Mouse (Mus musculus) G1E (cell line): ENCODE data around the gene Tbc1d17. TPM values are rescaled to one million over a fixed set of nuclear protein-coding genes. Genes with fewer than 3 reads are reported as not detected.
"Not testable (repeated sequence)": the region's sequence is repeated elsewhere in the genome, so short reads cannot be mapped to it uniquely, and the experiment has no call there.

Source experiments
- ATAC-seq: 2 replicates; pipeline ENCODE4 v1.8.0; 2016; ENCODE audit warnings: mild to moderate bottlenecking; ENCODE audit not compliant: insufficient number of reproducible peaks, poor library complexity, low FRiP score, severe bottlenecking; ENCODE audit errors: extremely low read depth
- DNase-seq: peaks from one replicate; pipeline ENCODE4 v3.0.0; 2012; ENCODE audit warnings: low spot score
- H3K27me3 ChIP-seq: 2 replicates; pipeline ENCODE4 v1.6.1; 2012; ENCODE audit warnings: mild to moderate bottlenecking, low read length, inconsistent platforms; ENCODE audit not compliant: insufficient read depth
- H3K36me3 ChIP-seq: replicated peaks from 2 replicates; pipeline ENCODE3; 2012; ENCODE audit warnings: mild to moderate bottlenecking, inconsistent platforms
- H3K4me1 ChIP-seq: 2 replicates; pipeline ENCODE4 v1.6.1; 2012; ENCODE audit warnings: low read depth, low read length, inconsistent platforms, mixed read lengths; ENCODE audit not compliant: insufficient read depth
- H3K4me3 ChIP-seq: 2 replicates; pipeline ENCODE4 v1.5.1; 2012; ENCODE audit warnings: low read depth, mild to moderate bottlenecking, inconsistent platforms, low read length, moderate library complexity, mixed read lengths
- H3K9me3 ChIP-seq: replicated peaks from 2 replicates; pipeline ENCODE4 v1.6.1; 2012; ENCODE audit warnings: inconsistent platforms
- CTCF ChIP-seq: IDR thresholded peaks from 2 replicates; pipeline ENCODE4 v1.5.1; 2012; ENCODE audit warnings: low read depth, low read length, inconsistent platforms, mixed read lengths
- GATA1 ChIP-seq: IDR thresholded peaks from 2 replicates; pipeline ENCODE4 v1.6.1; 2012; ENCODE audit warnings: borderline replicate concordance, low read length, inconsistent platforms, mixed read lengths
- GATA2 ChIP-seq: IDR thresholded peaks from 2 replicates; pipeline ENCODE4 v1.6.1; 2012; ENCODE audit warnings: low read depth, low read length, inconsistent platforms, borderline replicate concordance
- POLR2AphosphoS5 ChIP-seq: IDR thresholded peaks from 2 replicates; pipeline ENCODE4 v1.6.1; 2012; ENCODE audit warnings: low read depth, low read length, inconsistent platforms; ENCODE audit not compliant: insufficient replicate concordance
- TAL1 ChIP-seq: conservative IDR thresholded peaks from 2 replicates; pipeline ENCODE4 v1.6.1; 2012; ENCODE audit warnings: low read depth, low read length, inconsistent platforms, mixed read lengths
- polyA plus RNA-seq: library from polyadenylated mRNA; stranded (reverse); fragments of >175 nt; gene quantifications from 2 replicates; pipeline ENCODE4 v1.2.3, GENCODE M21; 2012
- total RNA-seq, 2 experiments: library from RNA; stranded (forward) in 1 of 2; stranded (reverse) in 1 of 2; fragments of 200-1000 nt in 1 of 2; fragments of >200 nt in 1 of 2; fragmentation: Nextera tagmentation in 1 of 2; gene quantifications; 2 replicates each; pipeline ENCODE4 v1.2.3; 2014 to 2017

Gene Tbc1d17
- total and polyA plus RNA-seq, 3 experiments: 25.7 to 75.7 (median 32.3) TPM

- H3K36me3 ChIP-seq: peaks cover 90% of the 10 kb centered on the region
- ATAC-seq (no peak), DNase-seq (no peak)
- H3K4me3 ChIP-seq: no peak overlapping the region
- H3K9me3 ChIP-seq: no peaks in the 10 kb centered on the region
- no peaks in the 10 kb centered on the region for H3K27me3 ChIP-seq
- peaks cover 44% of the 10 kb centered on the region for H3K4me1 ChIP-seq
- TF ChIP-seq GATA2 (no peak), GATA1 (no peak), POLR2AphosphoS5 (no peak), CTCF (no peak)
Observed at GRCm38 (mm10) chr7:44886964-44887363, 38.1 kb upstream of the Tbc1d17 start.

DNA sequence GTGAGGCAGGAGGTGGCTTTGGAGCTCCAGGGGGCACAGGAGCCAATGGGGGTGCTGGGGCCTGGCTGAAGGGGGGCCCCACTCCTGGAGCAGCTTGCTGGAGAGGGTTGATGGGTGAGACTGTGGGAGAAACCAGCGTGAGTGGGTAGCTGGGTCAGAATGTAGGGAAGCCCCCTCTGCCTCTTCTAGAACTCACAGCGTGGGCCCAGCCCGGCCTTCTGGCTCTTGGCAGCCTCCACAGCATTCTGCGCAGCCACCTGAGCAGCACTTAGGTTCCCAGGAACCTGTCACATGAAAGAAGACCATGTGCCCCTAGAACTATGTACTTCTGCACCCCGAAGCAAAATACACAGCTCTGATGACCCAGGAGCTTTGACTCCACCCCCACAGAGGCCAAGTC lies 35.8 kb upstream of the Tbc1d17 start:
- H3K27me3 ChIP-seq: no peaks in the 10 kb centered on the region
- TF ChIP-seq CTCF (no peak), GATA2 (no peak), TAL1 (no peak), POLR2AphosphoS5 (no peak), GATA1 (no peak)
- no peak overlapping the region for H3K4me3 ChIP-seq
- peaks cover 26% of the 10 kb centered on the region for H3K4me1 ChIP-seq
- no peak for DNase-seq
- no peak for ATAC-seq
- H3K9me3 ChIP-seq: no peaks in the 10 kb centered on the region
- H3K36me3 ChIP-seq: peaks cover 98% of the 10 kb centered on the region

- H3K36me3 ChIP-seq: peaks cover 98% of the 10 kb centered on the region
- no peaks in the 10 kb centered on the region for H3K9me3 ChIP-seq
- no peak for ATAC-seq
- H3K27me3 ChIP-seq: no peaks in the 10 kb centered on the region
- H3K4me3 ChIP-seq: no peak overlapping the region
- H3K4me1 ChIP-seq: peaks cover 18% of the 10 kb centered on the region
- TF ChIP-seq GATA1: no peak
- TF ChIP-seq GATA2: no peak
- TF ChIP-seq POLR2AphosphoS5: no peak
- TF ChIP-seq TAL1: no peak
- TF ChIP-seq CTCF: no peak
- DNase-seq: no peak
Observed at GRCm38 (mm10) chr7:44883036-44883435, 34.2 kb upstream of the Tbc1d17 start.

DNA sequence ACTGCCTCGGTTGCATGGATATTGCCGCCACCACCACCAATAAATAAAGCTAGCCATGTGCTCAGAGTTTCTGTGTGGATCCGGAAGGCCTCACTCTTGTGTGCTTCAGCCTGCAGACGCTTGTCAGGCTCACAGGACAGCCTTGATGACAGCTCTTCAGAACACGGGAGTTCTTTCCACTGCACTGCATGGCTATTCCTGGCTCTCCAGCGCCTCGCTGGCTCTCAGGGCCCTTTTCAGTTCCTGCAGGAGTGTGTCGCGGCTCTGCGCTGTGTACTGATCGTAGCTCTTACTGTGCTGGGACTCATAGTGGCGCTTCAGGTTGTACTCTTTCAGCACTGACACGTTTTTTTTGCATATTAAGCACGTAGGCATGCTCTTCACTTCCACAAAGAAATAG lies 29.0 kb upstream of the Tbc1d17 start:
- Histone ChIP-seq H3K4me3 (no peak overlapping the region), H3K27me3 (no peaks in the 10 kb centered on the region), H3K36me3 (peaks cover 73% of the 10 kb centered on the region), H3K9me3 (no peaks in the 10 kb centered on the region), H3K4me1 (peaks cover 11% of the 10 kb centered on the region)
- ATAC-seq: no peak
- TF ChIP-seq TAL1 (no peak), POLR2AphosphoS5 (no peak), GATA2 (no peak), CTCF (no peak), GATA1 (no peak)
- DNase-seq: no peak

DNA sequence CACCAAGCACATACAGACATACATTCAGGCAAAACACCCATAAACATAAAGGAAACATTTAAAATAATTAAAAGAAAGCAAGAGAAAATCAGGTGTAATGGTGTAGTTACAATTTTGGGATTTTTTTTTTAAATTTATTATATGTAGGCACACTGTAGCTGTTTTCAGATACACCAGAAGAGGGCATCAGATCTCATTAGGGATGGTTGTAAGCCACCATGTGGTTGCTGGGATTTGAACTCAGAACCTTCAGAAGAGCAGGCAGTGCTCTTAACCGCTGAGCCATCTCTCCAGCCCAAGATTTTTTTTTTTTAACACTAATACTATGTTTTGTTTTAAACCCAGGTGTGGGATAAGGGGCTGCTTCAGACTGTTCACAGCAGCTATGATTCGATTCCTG lies 22.9 kb upstream of the Tbc1d17 start:
- not testable (repeated sequence) for H3K27me3 ChIP-seq, H3K4me3 ChIP-seq, ATAC-seq, H3K9me3 ChIP-seq, DNase-seq
- H3K4me1 ChIP-seq: peaks cover 34% of the 10 kb centered on the region
- peaks cover 24% of the 10 kb centered on the region for H3K36me3 ChIP-seq

- Histone ChIP-seq H3K36me3 (peaks cover 26% of the 10 kb centered on the region), H3K4me3 (no peak overlapping the region), H3K9me3 (no peaks in the 10 kb centered on the region), H3K4me1 (peaks cover 36% of the 10 kb centered on the region), H3K27me3 (no peaks in the 10 kb centered on the region)
- TF ChIP-seq GATA1 (no peak), GATA2 (no peak), POLR2AphosphoS5 (no peak), TAL1 (no peak), CTCF (no peak)
- DNase-seq (no peak), ATAC-seq (no peak)
Observed at GRCm38 (mm10) chr7:44871181-44871580, 22.3 kb upstream of the Tbc1d17 start.

- Histone ChIP-seq H3K27me3 (no peaks in the 10 kb centered on the region), H3K36me3 (peaks cover 26% of the 10 kb centered on the region), H3K4me1 (peaks cover 42% of the 10 kb centered on the region), H3K4me3 (no peak overlapping the region), H3K9me3 (no peaks in the 10 kb centered on the region)
- ATAC-seq (no peak), DNase-seq (no peak)
- TF ChIP-seq POLR2AphosphoS5 (no peak), TAL1 (no peak), GATA1 (no peak), CTCF (no peak), GATA2 (no peak)
Observed at GRCm38 (mm10) chr7:44870614-44871013, 21.7 kb upstream of the Tbc1d17 start.
